Mouse (Mus musculus): ENCODE data around the gene Mef2b. TPM values are rescaled to one million over a fixed set of nuclear protein-coding genes. Genes with fewer than 3 reads are reported as not detected.
A peak's percentile ranks its signal among the peaks of the same experiment; 100 is the strongest.

Gene Mef2b
- polyA plus RNA-seq, 1 experiment = 0.85 TPM

DNA sequence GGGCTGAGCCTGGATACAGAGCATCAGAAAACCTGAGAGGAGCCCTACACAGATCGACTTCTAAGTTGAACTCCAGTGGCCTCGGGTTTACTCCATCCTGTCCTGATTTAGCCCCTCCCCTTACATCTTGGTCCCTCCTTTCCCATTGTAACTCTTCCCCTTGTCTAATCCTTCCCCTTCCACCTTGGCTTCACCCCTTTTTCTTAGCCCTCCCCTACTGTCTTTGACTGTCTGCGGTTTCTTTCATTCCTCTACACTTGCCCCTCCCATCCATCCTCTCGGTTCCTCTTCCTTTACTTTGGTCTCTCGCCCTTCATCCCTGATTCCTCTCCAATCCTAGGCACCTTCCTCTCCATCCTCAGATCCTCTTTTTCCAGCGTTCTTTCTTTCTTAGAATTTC lies 25.0 kb upstream of the Mef2b start:
- TF ChIP-seq MYOG (IDR thresholded peaks at IDR 0.05; ENCODE audit: control insufficient read depth in 1 of 3, insufficient read depth in 1 of 3, insufficient read length in 2 of 3, low read depth in 2 of 3) = no peak
- no peak for TF ChIP-seq POLR2A (IDR thresholded peaks at IDR 0.05; ENCODE audit: insufficient read length, low read depth)
- no peak for TF ChIP-seq E2F4 (IDR thresholded peaks at IDR 0.05; ENCODE audit: insufficient read depth)
- TF ChIP-seq TCF3 (IDR thresholded peaks at IDR 0.05; ENCODE audit: insufficient read length, low read depth) = no peak
- TF ChIP-seq SRF (IDR thresholded peaks at IDR 0.05; ENCODE audit: control insufficient read depth, insufficient read length, low read depth) = no peak
- TF ChIP-seq MAX (IDR thresholded peaks at IDR 0.05; ENCODE audit: low read depth) = no peak
- no peak for TF ChIP-seq TCF12 (IDR thresholded peaks at IDR 0.05; ENCODE audit: insufficient read depth, poor library complexity, severe bottlenecking)
- TF ChIP-seq REST (IDR thresholded peaks at IDR 0.05; ENCODE audit: insufficient read depth, insufficient read length) = no peak
- no peak for TF ChIP-seq MYOD1 (IDR thresholded peaks at IDR 0.05; ENCODE audit: control insufficient read depth in 1 of 3, insufficient read length in 2 of 3, low read depth in 2 of 3)
- no peak for TF ChIP-seq POLR2AphosphoS2 (IDR thresholded peaks at IDR 0.05; ENCODE audit: insufficient read length, low read depth)
- TF ChIP-seq USF1 (IDR thresholded peaks at IDR 0.05; ENCODE audit: low read depth) = no peak
- TF ChIP-seq CEBPB (IDR thresholded peaks at IDR 0.05; ENCODE audit: insufficient read depth, poor library complexity, severe bottlenecking) = no peak
- Histone ChIP-seq H3K4me3 (no peak overlapping the region), H3K27me3 (ENCODE audit: control insufficient read depth, insufficient read depth, insufficient read length) (peaks cover 88% of the 10 kb centered on the region), H3K79me2 (ENCODE audit: control insufficient read depth, insufficient read depth) (no peaks in the 10 kb centered on the region), H3ac (ENCODE audit: control insufficient read depth, insufficient read length) (no peak overlapping the region), H3K4me2 (ENCODE audit: low read depth) (no peak overlapping the region), H3K36me3 (ENCODE audit: control insufficient read depth, insufficient read depth) (no peaks in the 10 kb centered on the region)

DNA sequence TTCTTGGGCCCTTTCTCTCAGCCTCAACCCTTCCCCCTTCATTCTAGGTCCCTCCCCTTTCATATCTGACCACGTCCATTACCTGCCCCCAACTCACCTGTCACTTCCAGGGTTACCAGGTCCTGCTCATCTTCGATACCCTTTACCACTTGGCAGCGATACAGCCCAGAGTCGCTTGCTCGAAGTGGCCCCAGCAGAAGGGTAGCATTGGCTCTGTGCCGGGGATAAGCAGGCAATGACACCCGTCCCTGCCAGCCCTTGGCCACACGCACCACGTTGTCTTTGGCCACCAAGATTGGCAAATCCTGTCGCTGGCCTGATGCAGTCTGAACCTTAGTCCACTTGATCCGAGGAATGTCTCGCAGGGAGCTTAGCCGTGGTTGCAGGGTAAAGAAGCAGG lies 24.6 kb upstream of the Mef2b start:
- no peak overlapping the region for H3ac ChIP-seq (ENCODE audit: control insufficient read depth, insufficient read length)
- TF ChIP-seq TCF12 (IDR thresholded peaks at IDR 0.05; ENCODE audit: insufficient read depth, poor library complexity, severe bottlenecking) (no peak), POLR2AphosphoS2 (IDR thresholded peaks at IDR 0.05; ENCODE audit: insufficient read length, low read depth) (no peak), REST (IDR thresholded peaks at IDR 0.05; ENCODE audit: insufficient read depth, insufficient read length) (no peak), CEBPB (IDR thresholded peaks at IDR 0.05; ENCODE audit: insufficient read depth, poor library complexity, severe bottlenecking) (no peak), E2F4 (IDR thresholded peaks at IDR 0.05; ENCODE audit: insufficient read depth) (no peak), SRF (IDR thresholded peaks at IDR 0.05; ENCODE audit: control insufficient read depth, insufficient read length, low read depth) (no peak), MYOD1 (IDR thresholded peaks at IDR 0.05; ENCODE audit: control insufficient read depth in 1 of 3, insufficient read length in 2 of 3, low read depth in 2 of 3) (no peak), POLR2A (IDR thresholded peaks at IDR 0.05; ENCODE audit: insufficient read length, low read depth) (no peak), TCF3 (IDR thresholded peaks at IDR 0.05; ENCODE audit: insufficient read length, low read depth) (no peak), MAX (IDR thresholded peaks at IDR 0.05; ENCODE audit: low read depth) (no peak), MYOG (IDR thresholded peaks at IDR 0.05; ENCODE audit: control insufficient read depth in 1 of 3, insufficient read depth in 1 of 3, insufficient read length in 2 of 3, low read depth in 2 of 3) (no peak), USF1 (IDR thresholded peaks at IDR 0.05; ENCODE audit: low read depth) (no peak)
- no peak overlapping the region for H3K4me2 ChIP-seq (ENCODE audit: low read depth)
- H3K79me2 ChIP-seq (ENCODE audit: control insufficient read depth, insufficient read depth) = no peaks in the 10 kb centered on the region
- H3K4me3 ChIP-seq = no peak overlapping the region
- H3K36me3 ChIP-seq (ENCODE audit: control insufficient read depth, insufficient read depth) = no peaks in the 10 kb centered on the region
- peaks cover 88% of the 10 kb centered on the region for H3K27me3 ChIP-seq (ENCODE audit: control insufficient read depth, insufficient read depth, insufficient read length)

DNA sequence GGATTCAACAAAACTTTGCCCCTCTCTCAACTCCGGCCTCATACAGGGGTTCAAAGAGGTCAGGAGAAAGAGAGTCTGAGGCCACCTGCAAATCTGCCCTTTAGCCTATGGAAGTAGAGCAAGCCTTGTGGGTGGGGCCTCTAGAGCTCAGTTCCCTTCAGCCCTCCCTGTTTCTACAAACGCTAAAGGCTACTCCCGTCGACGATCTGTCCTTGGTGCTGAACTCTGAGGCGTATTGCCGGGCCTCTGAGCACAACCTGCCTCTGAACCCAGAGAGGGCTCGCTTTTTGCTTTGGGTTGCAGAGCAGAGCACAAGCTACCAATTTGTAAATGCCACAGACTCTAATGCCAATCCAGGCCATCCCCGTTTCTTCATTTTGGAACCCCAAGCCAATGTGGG lies 21.9 kb upstream of the Mef2b start:
- Histone ChIP-seq H3K27me3 (ENCODE audit: control insufficient read depth, insufficient read depth, insufficient read length) (peaks cover 76% of the 10 kb centered on the region), H3ac (ENCODE audit: control insufficient read depth, insufficient read length) (no peak overlapping the region), H3K36me3 (ENCODE audit: control insufficient read depth, insufficient read depth) (no peaks in the 10 kb centered on the region), H3K4me3 (no peak overlapping the region), H3K4me2 (ENCODE audit: low read depth) (no peak overlapping the region), H3K79me2 (ENCODE audit: control insufficient read depth, insufficient read depth) (no peaks in the 10 kb centered on the region)
- TF ChIP-seq REST (IDR thresholded peaks at IDR 0.05; ENCODE audit: insufficient read depth, insufficient read length) (peak; percentile 3), USF1 (IDR thresholded peaks at IDR 0.05; ENCODE audit: low read depth) (no peak)

DNA sequence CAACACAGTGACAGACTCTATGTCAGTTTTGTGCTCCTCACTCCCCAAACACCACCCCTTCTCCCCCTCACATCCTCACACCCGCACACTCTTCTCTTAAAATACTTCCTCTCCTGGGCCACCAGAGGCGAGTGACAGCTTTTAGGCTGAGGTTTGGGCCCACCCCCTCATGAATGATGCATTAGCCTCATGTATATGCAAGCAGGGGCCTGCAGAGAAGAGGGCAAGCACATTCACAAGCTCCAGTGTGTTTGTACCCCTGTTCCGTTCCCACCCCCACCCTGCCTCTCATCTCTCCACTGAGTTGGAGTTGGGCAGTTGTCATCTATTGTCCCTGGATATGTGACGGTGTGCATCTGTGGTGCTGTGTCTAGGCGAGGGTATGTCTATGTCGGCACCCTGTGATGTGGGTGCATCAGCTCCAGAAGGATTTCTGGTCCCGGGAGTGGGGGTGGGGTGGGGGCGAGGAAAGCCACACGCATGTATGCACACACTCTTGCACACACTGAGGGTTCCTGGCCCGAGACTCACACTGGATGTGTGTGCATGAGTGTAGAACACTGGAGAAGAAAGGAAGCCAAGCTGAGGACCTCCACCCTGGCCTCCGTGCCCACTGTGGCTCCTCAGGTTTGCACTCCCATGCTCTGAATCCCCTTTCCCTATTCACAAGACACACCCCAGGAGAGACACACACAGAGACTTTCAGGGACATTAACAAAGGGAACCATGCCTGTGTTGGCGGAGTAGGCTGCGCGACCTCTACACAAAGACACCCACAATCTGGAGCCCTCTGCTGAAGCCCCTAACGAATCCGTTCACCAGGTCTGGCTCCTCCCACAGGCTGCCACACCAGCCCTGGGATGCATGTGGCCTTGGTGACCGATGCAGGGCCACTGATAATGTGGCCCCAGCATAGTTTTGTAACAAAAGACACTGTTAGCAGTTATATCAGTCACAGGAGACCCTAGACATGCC lies 20.5 kb upstream of the Mef2b start:
- peaks cover 72% of the 10 kb centered on the region for H3K27me3 ChIP-seq (ENCODE audit: control insufficient read depth, insufficient read depth, insufficient read length)
- H3K79me2 ChIP-seq (ENCODE audit: control insufficient read depth, insufficient read depth) = no peaks in the 10 kb centered on the region
- no peaks in the 10 kb centered on the region for H3K36me3 ChIP-seq (ENCODE audit: control insufficient read depth, insufficient read depth)
- TF ChIP-seq MYOD1 (IDR thresholded peaks at IDR 0.05; ENCODE audit: control insufficient read depth in 1 of 3, insufficient read length in 2 of 3, low read depth in 2 of 3) (no peak), POLR2AphosphoS2 (IDR thresholded peaks at IDR 0.05; ENCODE audit: insufficient read length, low read depth) (no peak)
- H3K4me2 ChIP-seq (ENCODE audit: low read depth) = no peak overlapping the region
- no peak overlapping the region for H3ac ChIP-seq (ENCODE audit: control insufficient read depth, insufficient read length)
- no peak overlapping the region for H3K4me3 ChIP-seq

DNA sequence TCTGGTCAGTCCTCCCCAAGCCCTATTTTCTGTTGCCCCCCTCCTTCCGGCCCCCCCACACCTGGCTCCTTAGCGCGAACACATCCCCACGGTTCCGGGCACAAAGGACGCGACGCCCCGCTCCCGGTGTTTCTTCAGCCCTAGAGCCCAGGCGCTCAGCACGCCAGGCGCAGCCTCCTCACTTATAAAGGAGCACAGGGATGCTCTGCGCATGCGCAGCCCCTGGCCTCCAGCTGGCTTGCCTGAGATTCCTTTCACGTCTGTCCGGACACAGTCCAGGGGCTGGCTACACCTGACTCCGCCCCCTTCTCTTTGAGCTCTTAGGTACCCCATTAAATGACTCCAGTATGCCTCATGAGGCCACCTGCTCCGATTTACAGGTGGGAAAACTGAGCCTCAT lies 18.8 kb upstream of the Mef2b start, which contains the start of gene Ncan:
Gene Ncan (minus strand): TSS at position 207 of the 400 bp plus-strand sequence.
- Histone ChIP-seq H3ac (ENCODE audit: control insufficient read depth, insufficient read length) (no peak within 1 kb of the TSS), H3K4me2 (ENCODE audit: low read depth) (no peak within 1 kb of the TSS), H3K4me3 (no peak within 1 kb of the TSS), H3K27me3 (ENCODE audit: control insufficient read depth, insufficient read depth, insufficient read length) (peaks cover 71% of the 10 kb centered on the region), H3K79me2 (ENCODE audit: control insufficient read depth, insufficient read depth) (no peaks in the 10 kb centered on the region), H3K36me3 (ENCODE audit: control insufficient read depth, insufficient read depth) (no peaks in the 10 kb centered on the region)
- no peak for TF ChIP-seq CEBPB (IDR thresholded peaks at IDR 0.05; ENCODE audit: insufficient read depth, poor library complexity, severe bottlenecking)
- no peak for TF ChIP-seq TCF12 (IDR thresholded peaks at IDR 0.05; ENCODE audit: insufficient read depth, poor library complexity, severe bottlenecking)
- no peak for TF ChIP-seq REST (IDR thresholded peaks at IDR 0.05; ENCODE audit: insufficient read depth, insufficient read length)
- TF ChIP-seq MYOD1 (IDR thresholded peaks at IDR 0.05; ENCODE audit: control insufficient read depth in 1 of 3, insufficient read length in 2 of 3, low read depth in 2 of 3) = no peak
- no peak for TF ChIP-seq MYOG (IDR thresholded peaks at IDR 0.05; ENCODE audit: control insufficient read depth in 1 of 3, insufficient read depth in 1 of 3, insufficient read length in 2 of 3, low read depth in 2 of 3)
- TF ChIP-seq E2F4 (IDR thresholded peaks at IDR 0.05; ENCODE audit: insufficient read depth) = no peak
- no peak for TF ChIP-seq USF1 (IDR thresholded peaks at IDR 0.05; ENCODE audit: low read depth)
- TF ChIP-seq POLR2A (IDR thresholded peaks at IDR 0.05; ENCODE audit: insufficient read length, low read depth) = no peak
- TF ChIP-seq MAX (IDR thresholded peaks at IDR 0.05; ENCODE audit: low read depth) = no peak
- TF ChIP-seq TCF3 (IDR thresholded peaks at IDR 0.05; ENCODE audit: insufficient read length, low read depth) = no peak
- TF ChIP-seq SRF (IDR thresholded peaks at IDR 0.05; ENCODE audit: control insufficient read depth, insufficient read length, low read depth) = no peak
- TF ChIP-seq POLR2AphosphoS2 (IDR thresholded peaks at IDR 0.05; ENCODE audit: insufficient read length, low read depth) = no peak

Data from myocyte (in vitro differentiated cells).